Mouse (Mus musculus) embryonic fibroblast, embryonic 13.5 days (primary cell): Measurements from ENCODE around the gene Gpsm3. TPM values are rescaled to one million over a fixed set of nuclear protein-coding genes. Genes with fewer than 3 reads are reported as not detected.

Experiments
- H3K27ac ChIP-seq: 2 replicates; pipeline ENCODE4 v1.5.1; 2012; ENCODE audit warnings: low read length, control low read depth, inconsistent platforms; ENCODE audit not compliant: insufficient read depth
- H3K4me1 ChIP-seq: 2 replicates; pipeline ENCODE4 v1.6.1; 2011; ENCODE audit warnings: low read length; ENCODE audit not compliant: control insufficient read depth, insufficient read depth
- H3K4me3 ChIP-seq: 2 replicates; pipeline ENCODE4 v1.5.1; 2011; ENCODE audit warnings: mild to moderate bottlenecking, control low read depth, low read length; ENCODE audit not compliant: insufficient read depth
- CTCF ChIP-seq: IDR thresholded peaks from 2 replicates; pipeline ENCODE4 v1.5.1; 2011; ENCODE audit warnings: mild to moderate bottlenecking, control low read depth, low read length, moderate library complexity, borderline replicate concordance; ENCODE audit not compliant: insufficient read depth
- POLR2A ChIP-seq: IDR thresholded peaks from 2 replicates; pipeline ENCODE4 v1.6.1; 2011; ENCODE audit warnings: low read depth, mild to moderate bottlenecking, control low read depth, low read length, moderate library complexity
- polyA plus RNA-seq: library from polyadenylated mRNA; stranded (reverse); fragments of >200 nt; gene quantifications from 2 replicates; pipeline ENCODE4 v1.2.4, GENCODE M21; 2011; ENCODE audit warnings: low read depth; ENCODE audit not compliant: missing spikeins, insufficient read length

Gpsm3 gene
- polyA plus RNA-seq, 1 experiment, result 1.0 TPM

- H3K4me1 ChIP-seq, result no peaks in the 10 kb centered on the region
These were observed 10.3 kb downstream of the Gpsm3 start for GRCm38 (mm10) chr17:34599891-34600290.

GRCm38 (mm10) chr17:34601796-34602195 is 12.2 kb downstream of the Gpsm3 start:
- H3K4me1 ChIP-seq, result no peaks in the 10 kb centered on the region
- no peak overlapping the region for H3K4me3 ChIP-seq
- TF ChIP-seq CTCF (no peak), POLR2A (no peak)
- no peak overlapping the region for H3K27ac ChIP-seq

More at GRCm38 (mm10) chr17:34599891-34600290, 10.3 kb downstream of the Gpsm3 start:
- TF ChIP-seq CTCF (no peak), POLR2A (no peak)
- Histone ChIP-seq H3K4me3 (no peak overlapping the region), H3K27ac (no peak overlapping the region)

- peak; percentile 83 for TF ChIP-seq POLR2A
- TF ChIP-seq CTCF, result no peak
- Histone ChIP-seq H3K4me1 (peaks cover 4% of the 10 kb centered on the region; the same call in 1 of the 2 replicates), H3K27ac (peak within 1 kb of the TSS; percentile 84), H3K4me3 (peak within 1 kb of the TSS; percentile 57)
These were observed 13.9 kb downstream of the Gpsm3 start, which contains the start of gene Rnf5 for GRCm38 (mm10) chr17:34603375-34604060. Gene Rnf5, minus strand, starts transcription at chr17:34603690.

GRCm38 (mm10) chr17:34604061-34604508 is 14.5 kb downstream of the Gpsm3 start, which contains the start of gene Agpat1:
Gene Agpat1, plus strand, starts transcription at chr17:34604262.
- Histone ChIP-seq H3K4me3 (peak within 1 kb of the TSS; percentile 84), H3K27ac (peak within 1 kb of the TSS; percentile 84), H3K4me1 (peaks cover 4% of the 10 kb centered on the region; the same call in 1 of the 2 replicates)
- no peak for TF ChIP-seq CTCF
- TF ChIP-seq POLR2A, result peak; percentile 92

- peaks cover 4% of the 10 kb centered on the region; the same call in 1 of the 2 replicates for H3K4me1 ChIP-seq
- peak overlapping the region; percentile 84 for H3K4me3 ChIP-seq
- TF ChIP-seq CTCF (no peak), POLR2A (peak; percentile 48; the same call in 1 of the 2 replicates)
- H3K27ac ChIP-seq, result peak overlapping the region; percentile 84
These were observed 15.1 kb downstream of the Gpsm3 start for GRCm38 (mm10) chr17:34604511-34605237.

- H3K4me1 ChIP-seq, result peaks cover 4% of the 10 kb centered on the region; the same call in 1 of the 2 replicates
- TF ChIP-seq CTCF (no peak), POLR2A (peak; percentile 88)
These were observed 16.0 kb downstream of the Gpsm3 start for GRCm38 (mm10) chr17:34605609-34606008.

GRCm38 (mm10) chr17:34606186-34607039 is 16.8 kb downstream of the Gpsm3 start:
- peak overlapping the region; percentile 84 for H3K4me3 ChIP-seq
- no peak overlapping the region for H3K27ac ChIP-seq
- TF ChIP-seq POLR2A (peak; percentile 31), CTCF (no peak)
- peaks cover 4% of the 10 kb centered on the region; the same call in 1 of the 2 replicates for H3K4me1 ChIP-seq

More at GRCm38 (mm10) chr17:34605609-34606008, 16.0 kb downstream of the Gpsm3 start:
- H3K4me3 ChIP-seq, result peak overlapping the region; percentile 84
- peak overlapping the region; percentile 84 for H3K27ac ChIP-seq

- Histone ChIP-seq H3K4me3 (no peak overlapping the region), H3K4me1 (peaks cover 4% of the 10 kb centered on the region; the same call in 1 of the 2 replicates), H3K27ac (no peak overlapping the region)
- TF ChIP-seq CTCF (no peak), POLR2A (no peak)
These were observed 18.4 kb downstream of the Gpsm3 start for GRCm38 (mm10) chr17:34607997-34608396.

GRCm38 (mm10) chr17:34611050-34611449 is 21.4 kb downstream of the Gpsm3 start:
- Histone ChIP-seq H3K27ac (no peak overlapping the region), H3K4me1 (peaks cover 4% of the 10 kb centered on the region; the same call in 1 of the 2 replicates), H3K4me3 (no peak overlapping the region)
- TF ChIP-seq CTCF, result no peak
- TF ChIP-seq POLR2A, result no peak
